Mouse (Mus musculus): ENCODE results near the gene Tstd2. TPM values are rescaled to one million over a fixed set of nuclear protein-coding genes. Genes with fewer than 3 reads are reported as not detected.

Tstd2 gene
- polyA plus RNA-seq, 1 experiment from 2014 or later: 16.8 TPM

GRCm38 (mm10) chr4:46084416-46085172, 53.9 kb downstream of the Tstd2 start:
- no peaks in the 10 kb centered on the region for H3K36me3 ChIP-seq (ENCODE audit: insufficient read depth, low read length)
- no peak overlapping the region for H3K4me2 ChIP-seq (replicated peaks; ENCODE audit: low read depth, low read length)
- H3K4me1 ChIP-seq (ENCODE audit: insufficient read depth, low read depth, low read length): no peaks in the 10 kb centered on the region; the same call in 1 of the 2 replicates
- no peaks in the 10 kb centered on the region for H3K9me3 ChIP-seq (ENCODE audit: low read length)
- H3K27ac ChIP-seq (ENCODE audit: low read length): no peak overlapping the region
- DNase-seq (ENCODE audit: low spot score): no peak
- no peaks in the 10 kb centered on the region for H3K27me3 ChIP-seq (replicated peaks; ENCODE audit: insufficient read depth, low read length)
- TF ChIP-seq EP300 (IDR thresholded peaks at IDR 0.05): no peak
- no peak for TF ChIP-seq CTCF (IDR thresholded peaks at IDR 0.05)
- ATAC-seq: no peak
- H3K9ac ChIP-seq (replicated peaks; ENCODE audit: low read depth): no peak overlapping the region
- 62% methylated on average over 9 of the region's 9 CpGs for WGBS
- no peak overlapping the region for H3K4me3 ChIP-seq (ENCODE audit: low read depth, low read length)

- H3K9me3 ChIP-seq (ENCODE audit: low read length): no peaks in the 10 kb centered on the region
- whole genome bisulfite sequencing: 59% methylated on average over 11 of the region's 11 CpGs
- no peak overlapping the region for H3K9ac ChIP-seq (replicated peaks; ENCODE audit: low read depth)
- no peak overlapping the region for H3K27ac ChIP-seq (ENCODE audit: low read length)
- H3K27me3 ChIP-seq (replicated peaks; ENCODE audit: insufficient read depth, low read length): no peaks in the 10 kb centered on the region
- no peak for TF ChIP-seq EP300 (IDR thresholded peaks at IDR 0.05)
- TF ChIP-seq CTCF (IDR thresholded peaks at IDR 0.05): no peak
- no peak overlapping the region for H3K4me3 ChIP-seq (ENCODE audit: low read depth, low read length)
- no peak overlapping the region for H3K4me2 ChIP-seq (replicated peaks; ENCODE audit: low read depth, low read length)
- H3K4me1 ChIP-seq (ENCODE audit: insufficient read depth, low read depth, low read length): no peaks in the 10 kb centered on the region; the same call in 1 of the 2 replicates
- DNase-seq (ENCODE audit: low spot score) (no peak), ATAC-seq (no peak)
- H3K36me3 ChIP-seq (ENCODE audit: insufficient read depth, low read length): no peaks in the 10 kb centered on the region
These were observed 55.9 kb downstream of the Tstd2 start for GRCm38 (mm10) chr4:46082555-46082954.

GRCm38 (mm10) chr4:46080261-46080660, 58.2 kb downstream of the Tstd2 start:
- no peaks in the 10 kb centered on the region for H3K9me3 ChIP-seq (ENCODE audit: low read length)
- no peaks in the 10 kb centered on the region for H3K27me3 ChIP-seq (replicated peaks; ENCODE audit: insufficient read depth, low read length)
- H3K9ac ChIP-seq (replicated peaks; ENCODE audit: low read depth): no peak overlapping the region
- no peaks in the 10 kb centered on the region for H3K36me3 ChIP-seq (ENCODE audit: insufficient read depth, low read length)
- 88% methylated on average over 4 of the region's 4 CpGs for WGBS
- ATAC-seq: no peak
- no peak overlapping the region for H3K27ac ChIP-seq (ENCODE audit: low read length)
- TF ChIP-seq EP300 (IDR thresholded peaks at IDR 0.05): no peak
- TF ChIP-seq CTCF (IDR thresholded peaks at IDR 0.05): no peak
- no peak for DNase-seq (ENCODE audit: low spot score)
- H3K4me3 ChIP-seq (ENCODE audit: low read depth, low read length): no peak overlapping the region
- no peaks in the 10 kb centered on the region for H3K4me1 ChIP-seq (ENCODE audit: insufficient read depth, low read depth, low read length)
- H3K4me2 ChIP-seq (replicated peaks; ENCODE audit: low read depth, low read length): no peak overlapping the region

GRCm38 (mm10) chr4:46076892-46077291, 61.6 kb downstream of the Tstd2 start:
- Histone ChIP-seq H3K4me2 (replicated peaks; ENCODE audit: low read depth, low read length) (no peak overlapping the region), H3K4me3 (ENCODE audit: low read depth, low read length) (no peak overlapping the region), H3K27ac (ENCODE audit: low read length) (no peak overlapping the region), H3K9me3 (ENCODE audit: low read length) (no peaks in the 10 kb centered on the region), H3K4me1 (ENCODE audit: insufficient read depth, low read depth, low read length) (no peaks in the 10 kb centered on the region), H3K27me3 (replicated peaks; ENCODE audit: insufficient read depth, low read length) (no peaks in the 10 kb centered on the region), H3K36me3 (ENCODE audit: insufficient read depth, low read length) (no peaks in the 10 kb centered on the region), H3K9ac (replicated peaks; ENCODE audit: low read depth) (no peak overlapping the region)
- TF ChIP-seq CTCF (IDR thresholded peaks at IDR 0.05) (no peak), EP300 (IDR thresholded peaks at IDR 0.05) (no peak)
- ATAC-seq (peak; percentile 60), DNase-seq (ENCODE audit: low spot score) (peak; percentile 57)
- 39% methylated on average over 2 of the region's 2 CpGs for WGBS

- TF ChIP-seq CTCF (IDR thresholded peaks at IDR 0.05) (no peak), EP300 (IDR thresholded peaks at IDR 0.05) (no peak)
- Histone ChIP-seq H3K9ac (replicated peaks; ENCODE audit: low read depth) (no peak overlapping the region), H3K4me1 (ENCODE audit: insufficient read depth, low read depth, low read length) (no peaks in the 10 kb centered on the region), H3K9me3 (ENCODE audit: low read length) (no peaks in the 10 kb centered on the region), H3K36me3 (ENCODE audit: insufficient read depth, low read length) (no peaks in the 10 kb centered on the region), H3K4me3 (ENCODE audit: low read depth, low read length) (no peak overlapping the region), H3K4me2 (replicated peaks; ENCODE audit: low read depth, low read length) (no peak overlapping the region), H3K27me3 (replicated peaks; ENCODE audit: insufficient read depth, low read length) (no peaks in the 10 kb centered on the region), H3K27ac (ENCODE audit: low read length) (no peak overlapping the region)
- DNase-seq (ENCODE audit: low spot score): no peak
- 77% methylated on average over 3 of the region's 3 CpGs for WGBS
- no peak for ATAC-seq
These were observed 62.8 kb downstream of the Tstd2 start for GRCm38 (mm10) chr4:46075664-46076063.

GRCm38 (mm10) chr4:46073736-46074135, 64.8 kb downstream of the Tstd2 start:
- Histone ChIP-seq H3K36me3 (ENCODE audit: insufficient read depth, low read length) (no peaks in the 10 kb centered on the region), H3K9ac (replicated peaks; ENCODE audit: low read depth) (no peak overlapping the region), H3K27ac (ENCODE audit: low read length) (no peak overlapping the region), H3K4me3 (ENCODE audit: low read depth, low read length) (no peak overlapping the region), H3K9me3 (ENCODE audit: low read length) (no peaks in the 10 kb centered on the region), H3K4me1 (ENCODE audit: insufficient read depth, low read depth, low read length) (no peaks in the 10 kb centered on the region), H3K4me2 (replicated peaks; ENCODE audit: low read depth, low read length) (no peak overlapping the region), H3K27me3 (replicated peaks; ENCODE audit: insufficient read depth, low read length) (no peaks in the 10 kb centered on the region)
- DNase-seq (ENCODE audit: low spot score) (no peak), ATAC-seq (peak; percentile 28; the same call in 1 of the 2 replicates)
- TF ChIP-seq CTCF (IDR thresholded peaks at IDR 0.05): no peak
- TF ChIP-seq EP300 (IDR thresholded peaks at IDR 0.05): no peak
- 22% methylated on average over 4 of the region's 4 CpGs for WGBS

Data from lung, postnatal 0 days (tissue).